Mouse (Mus musculus): ENCODE measurements around the gene Grn. TPM values are rescaled to one million over a fixed set of nuclear protein-coding genes. Genes with fewer than 3 reads are reported as not detected.

The Grn gene
- total and polyA plus RNA-seq, 3 experiments, result 63.7 to 453 (median 106) TPM

- Histone ChIP-seq H3K27me3 (replicated peaks) (no peaks in the 10 kb centered on the region), H3K9me3 (replicated peaks; ENCODE audit: low read length) (peaks cover 5% of the 10 kb centered on the region), H3K4me2 (ENCODE audit: insufficient read depth, low read depth, poor library complexity, severe bottlenecking) (peak overlapping the region; percentile 91), H3K9ac (ENCODE audit: insufficient read depth, low read depth) (peak overlapping the region; percentile 79), H3K4me3 (replicated peaks in 1 of 3; ENCODE audit: low read depth in 2 of 3, low read length in 2 of 3, poor library complexity in 1 of 3) (peak overlapping the region; percentile 67 to 75 (median 68)), H3K4me1 (ENCODE audit: control insufficient read depth in 1 of 2, insufficient read depth in 2 of 2) (peaks cover 27 to 53% of the 10 kb centered on the region in 2 experiments), H3K79me2 (replicated peaks; ENCODE audit: control insufficient read depth, extremely low read depth, insufficient read depth, poor library complexity, severe bottlenecking) (no peaks in the 10 kb centered on the region), H3K27ac (ENCODE audit: insufficient read depth, low read depth) (peak overlapping the region; percentile 72), H3K36me3 (replicated peaks in 1 of 2; ENCODE audit: control insufficient read depth in 1 of 2, insufficient read depth in 1 of 2, low read length in 1 of 2) (peaks cover 17 to 29% of the 10 kb centered on the region in 2 experiments)
- in situ Hi-C loops (cut with MboI; ENCODE audit: low pct_ligation_motif_present, low pct_unique_long_range_greater_than_20kb, low sequenced_read_pairs), result loop anchor here (5.0 kb wide), 1 partner anchor 129 kb away; no protein-coding TSS in a partner anchor
- 0 out of 2 replicates have a peak, but pooled peaks have one; percentile 42 for TF ChIP-seq TBP (conservative IDR thresholded peaks at IDR 0.05; ENCODE audit: low read depth, low read length)
- TF ChIP-seq CHD1 (IDR thresholded peaks at IDR 0.05; ENCODE audit: low read depth, low read length), result peak; percentile 92; the same call in 1 of the 2 replicates
- peak; percentile 35 for TF ChIP-seq MXI1 (IDR thresholded peaks at IDR 0.05; ENCODE audit: low read depth, low read length)
- TF ChIP-seq SIN3A (IDR thresholded peaks at IDR 0.05; ENCODE audit: low read length), result peak; percentile 60; the same call in 1 of the 2 replicates
- TF ChIP-seq SMC3 (IDR thresholded peaks at IDR 0.05; ENCODE audit: low read depth, low read length), result peak; percentile 80
- TF ChIP-seq ETS1 (conservative IDR thresholded peaks at IDR 0.05; ENCODE audit: low read depth, low read length), result peak; percentile 44; the same call in 1 of the 2 replicates
- no peak; the same call in none of the 2 replicates for TF ChIP-seq POLR2A (IDR thresholded peaks at IDR 0.05; ENCODE audit: low read depth, low read length)
- TF ChIP-seq USF1 (IDR thresholded peaks at IDR 0.05; ENCODE audit: low read depth, low read length), result no peak
- no peak for TF ChIP-seq MYC (IDR thresholded peaks at IDR 0.05; ENCODE audit: low read depth, low read length)
- peak; percentile 31 for TF ChIP-seq HCFC1 (IDR thresholded peaks at IDR 0.05; ENCODE audit: low read depth, low read length)
- TF ChIP-seq NELFE (IDR thresholded peaks at IDR 0.05; ENCODE audit: low read depth, low read length), result 0 out of 2 replicates have a peak, but pooled peaks have one; percentile 27
- TF ChIP-seq EP300 (IDR thresholded peaks at IDR 0.05; ENCODE audit: low read length), result peak; percentile 26
- TF ChIP-seq RAD21 (IDR thresholded peaks at IDR 0.05; ENCODE audit: low read depth, low read length), result peak; percentile 77
- TF ChIP-seq CTCF (conservative IDR thresholded peaks at IDR 0.05 in 1 of 2, IDR thresholded peaks at IDR 0.05 in 1 of 2; ENCODE audit: low read depth in 2 of 2, low read length in 2 of 2), result peak; percentile 27 to 92; a peak in 3 of 4 replicates
- TF ChIP-seq ZMIZ1 (IDR thresholded peaks at IDR 0.05; ENCODE audit: low read depth, low read length), result no peak
- DNase-seq (ENCODE audit: extremely low read depth), result peak; percentile 91
- dilution Hi-C loops (cut with MboI; ENCODE audit: extremely low pct_ligation_motif_present, extremely low pct_unique_long_range_greater_than_20kb, low sequenced_read_pairs), result no loop called here
Measured at GRCm38 (mm10) chr11:102431018-102431645, 1.0 kb downstream of the Grn start.

- Histone ChIP-seq H3K27me3 (replicated peaks) (no peaks in the 10 kb centered on the region), H3K4me3 (replicated peaks in 1 of 3; ENCODE audit: low read depth in 2 of 3, low read length in 2 of 3, poor library complexity in 1 of 3) (peak overlapping the region; percentile 38 to 60 (median 43)), H3K79me2 (replicated peaks; ENCODE audit: control insufficient read depth, extremely low read depth, insufficient read depth, poor library complexity, severe bottlenecking) (no peaks in the 10 kb centered on the region), H3K36me3 (replicated peaks in 1 of 2; ENCODE audit: control insufficient read depth in 1 of 2, insufficient read depth in 1 of 2, low read length in 1 of 2) (peaks cover 21 to 32% of the 10 kb centered on the region in 2 experiments), H3K9ac (ENCODE audit: insufficient read depth, low read depth) (no peak overlapping the region), H3K4me2 (ENCODE audit: insufficient read depth, low read depth, poor library complexity, severe bottlenecking) (peak overlapping the region; percentile 73), H3K9me3 (replicated peaks; ENCODE audit: low read length) (peaks cover 9% of the 10 kb centered on the region), H3K27ac (ENCODE audit: insufficient read depth, low read depth) (peak overlapping the region; percentile 78), H3K4me1 (ENCODE audit: control insufficient read depth in 1 of 2, insufficient read depth in 2 of 2) (peaks cover 27 to 53% of the 10 kb centered on the region in 2 experiments)
- dilution Hi-C loops (cut with MboI; ENCODE audit: extremely low pct_ligation_motif_present, extremely low pct_unique_long_range_greater_than_20kb, low sequenced_read_pairs), result no loop called here
- no peak for DNase-seq (ENCODE audit: extremely low read depth)
- in situ Hi-C loops (cut with MboI; ENCODE audit: low pct_ligation_motif_present, low pct_unique_long_range_greater_than_20kb, low sequenced_read_pairs), result loop anchor here (5.0 kb wide), 1 partner anchor 129 kb away; no protein-coding TSS in a partner anchor
- TF ChIP-seq KAT2A (IDR thresholded peaks at IDR 0.05; ENCODE audit: insufficient replicate concordance, low read length) (0 out of 2 replicates have a peak, but pooled peaks have one; percentile 10), MXI1 (IDR thresholded peaks at IDR 0.05; ENCODE audit: low read depth, low read length) (peak; percentile 12; the same call in 1 of the 2 replicates), UBTF (IDR thresholded peaks at IDR 0.05; ENCODE audit: low read depth, low read length) (no peak; the same call in 1 of the 2 replicates), TCF12 (IDR thresholded peaks at IDR 0.05; ENCODE audit: low read depth, low read length) (no peak), POLR2A (IDR thresholded peaks at IDR 0.05; ENCODE audit: low read depth, low read length) (no peak), RCOR1 (conservative IDR thresholded peaks at IDR 0.05; ENCODE audit: low read depth, low read length) (no peak), ZNF384 (IDR thresholded peaks at IDR 0.05; ENCODE audit: low read depth, low read length) (peak; percentile 6; the same call in 1 of the 2 replicates), JUND (conservative IDR thresholded peaks at IDR 0.05; ENCODE audit: low read depth, low read length) (no peak; the same call in 1 of the 2 replicates), SIN3A (IDR thresholded peaks at IDR 0.05; ENCODE audit: low read length) (no peak), CHD2 (IDR thresholded peaks at IDR 0.05; ENCODE audit: low read length) (no peak), PAX5 (IDR thresholded peaks at IDR 0.05; ENCODE audit: low read length) (no peak), CHD1 (IDR thresholded peaks at IDR 0.05; ENCODE audit: low read depth, low read length) (peak; percentile 86; the same call in 1 of the 2 replicates), CTCF (conservative IDR thresholded peaks at IDR 0.05 in 1 of 2, IDR thresholded peaks at IDR 0.05 in 1 of 2; ENCODE audit: low read depth in 2 of 2, low read length in 2 of 2) (no peak), ELF1 (IDR thresholded peaks at IDR 0.05; ENCODE audit: low read depth, low read length) (no peak), SMC3 (IDR thresholded peaks at IDR 0.05; ENCODE audit: low read depth, low read length) (no peak), JUN (IDR thresholded peaks at IDR 0.05; ENCODE audit: insufficient read depth, low read depth, low read length) (peak; percentile 29; the same call in 1 of the 2 replicates), NRF1 (IDR thresholded peaks at IDR 0.05; ENCODE audit: low read depth, low read length) (no peak), TBP (conservative IDR thresholded peaks at IDR 0.05; ENCODE audit: low read depth, low read length) (0 out of 2 replicates have a peak, but pooled peaks have one; percentile 30)
Measured at GRCm38 (mm10) chr11:102431728-102432114, 1.6 kb downstream of the Grn start.

Data from CH12.LX (cell line).